Mouse (Mus musculus): ENCODE measurements around the gene Col25a1. TPM values are rescaled to one million over a fixed set of nuclear protein-coding genes. Genes with fewer than 3 reads are reported as not detected.

Gene Col25a1
- polyA plus RNA-seq, 1 experiment from 2014 or later = 3.0 TPM

GRCm38 (mm10) chr3:130216141-130216540 lies 84.8 kb downstream of the Col25a1 start:
- Histone ChIP-seq H3K9me3 (replicated peaks; ENCODE audit: control insufficient read depth, low read length) (no peaks in the 10 kb centered on the region), H3K4me1 (ENCODE audit: control insufficient read depth, insufficient read depth, low read length) (no peaks in the 10 kb centered on the region), H3K27me3 (ENCODE audit: control insufficient read depth, insufficient read depth, low read length) (no peaks in the 10 kb centered on the region), H3K36me3 (ENCODE audit: control insufficient read depth, insufficient read depth, low read length) (no peaks in the 10 kb centered on the region), H3K27ac (ENCODE audit: low read depth, low read length) (no peak overlapping the region), H3K4me3 (ENCODE audit: low read depth, low read length) (no peak overlapping the region), H3K9ac (ENCODE audit: low read depth, low read length) (no peak overlapping the region), H3K4me2 (no peak overlapping the region)
- no peak for ATAC-seq (replicated peaks; ENCODE audit: insufficient number of reproducible peaks, low FRiP score, low TSS enrichment)

- no peak overlapping the region for H3K4me3 ChIP-seq (ENCODE audit: low read depth, low read length)
- WGBS (ENCODE audit: insufficient replicate concordance) = 86% methylated on average over 3 of the region's 3 CpGs
- ATAC-seq (replicated peaks; ENCODE audit: insufficient number of reproducible peaks, low FRiP score, low TSS enrichment) = no peak
Observed at GRCm38 (mm10) chr3:130216646-130217045, 85.3 kb downstream of the Col25a1 start.

GRCm38 (mm10) chr3:130217705-130218104 lies 86.4 kb downstream of the Col25a1 start:
- H3K36me3 ChIP-seq (ENCODE audit: control insufficient read depth, insufficient read depth, low read length) = no peaks in the 10 kb centered on the region
- no peaks in the 10 kb centered on the region for H3K9me3 ChIP-seq (replicated peaks; ENCODE audit: control insufficient read depth, low read length)
- H3K9ac ChIP-seq (ENCODE audit: low read depth, low read length) = no peak overlapping the region
- no peak overlapping the region for H3K27ac ChIP-seq (ENCODE audit: low read depth, low read length)
- ATAC-seq (replicated peaks; ENCODE audit: insufficient number of reproducible peaks, low FRiP score, low TSS enrichment) = no peak
- H3K4me3 ChIP-seq (ENCODE audit: low read depth, low read length) = no peak overlapping the region
- H3K4me2 ChIP-seq = no peak overlapping the region
- H3K4me1 ChIP-seq (ENCODE audit: control insufficient read depth, insufficient read depth, low read length) = no peaks in the 10 kb centered on the region
- no peaks in the 10 kb centered on the region for H3K27me3 ChIP-seq (ENCODE audit: control insufficient read depth, insufficient read depth, low read length)
- WGBS (ENCODE audit: insufficient replicate concordance) = 66% methylated on average over 2 of the region's 2 CpGs

More at GRCm38 (mm10) chr3:130216646-130217045, 85.3 kb downstream of the Col25a1 start:
- no peaks in the 10 kb centered on the region for H3K27me3 ChIP-seq (ENCODE audit: control insufficient read depth, insufficient read depth, low read length)
- no peaks in the 10 kb centered on the region for H3K36me3 ChIP-seq (ENCODE audit: control insufficient read depth, insufficient read depth, low read length)
- H3K9me3 ChIP-seq (replicated peaks; ENCODE audit: control insufficient read depth, low read length) = no peaks in the 10 kb centered on the region
- H3K4me1 ChIP-seq (ENCODE audit: control insufficient read depth, insufficient read depth, low read length) = no peaks in the 10 kb centered on the region
- no peak overlapping the region for H3K9ac ChIP-seq (ENCODE audit: low read depth, low read length)
- H3K4me2 ChIP-seq = no peak overlapping the region
- H3K27ac ChIP-seq (ENCODE audit: low read depth, low read length) = no peak overlapping the region

- Histone ChIP-seq H3K4me3 (ENCODE audit: low read depth, low read length) (no peak overlapping the region), H3K4me1 (ENCODE audit: control insufficient read depth, insufficient read depth, low read length) (no peaks in the 10 kb centered on the region), H3K36me3 (ENCODE audit: control insufficient read depth, insufficient read depth, low read length) (no peaks in the 10 kb centered on the region), H3K27me3 (ENCODE audit: control insufficient read depth, insufficient read depth, low read length) (no peaks in the 10 kb centered on the region), H3K9ac (ENCODE audit: low read depth, low read length) (no peak overlapping the region), H3K9me3 (replicated peaks; ENCODE audit: control insufficient read depth, low read length) (no peaks in the 10 kb centered on the region), H3K27ac (ENCODE audit: low read depth, low read length) (no peak overlapping the region), H3K4me2 (no peak overlapping the region)
- WGBS (ENCODE audit: insufficient replicate concordance) = 58% methylated on average over 5 of the region's 5 CpGs
- ATAC-seq (replicated peaks; ENCODE audit: insufficient number of reproducible peaks, low FRiP score, low TSS enrichment) = no peak
Observed at GRCm38 (mm10) chr3:130218232-130218728, 87.0 kb downstream of the Col25a1 start.

GRCm38 (mm10) chr3:130220811-130221210 lies 89.5 kb downstream of the Col25a1 start:
- no peaks in the 10 kb centered on the region for H3K27me3 ChIP-seq (ENCODE audit: control insufficient read depth, insufficient read depth, low read length)
- H3K9me3 ChIP-seq (replicated peaks; ENCODE audit: control insufficient read depth, low read length) = no peaks in the 10 kb centered on the region
- no peaks in the 10 kb centered on the region for H3K36me3 ChIP-seq (ENCODE audit: control insufficient read depth, insufficient read depth, low read length)
- ATAC-seq (replicated peaks; ENCODE audit: insufficient number of reproducible peaks, low FRiP score, low TSS enrichment) = no peak
- WGBS (ENCODE audit: insufficient replicate concordance) = 92% methylated on average over 3 of the region's 3 CpGs
- H3K9ac ChIP-seq (ENCODE audit: low read depth, low read length) = no peak overlapping the region
- H3K4me2 ChIP-seq = no peak overlapping the region
- no peaks in the 10 kb centered on the region for H3K4me1 ChIP-seq (ENCODE audit: control insufficient read depth, insufficient read depth, low read length)
- no peak overlapping the region for H3K4me3 ChIP-seq (ENCODE audit: low read depth, low read length)
- H3K27ac ChIP-seq (ENCODE audit: low read depth, low read length) = no peak overlapping the region

- H3K27me3 ChIP-seq (ENCODE audit: control insufficient read depth, insufficient read depth, low read length) = no peaks in the 10 kb centered on the region
- no peak overlapping the region for H3K4me2 ChIP-seq
- no peak overlapping the region for H3K9ac ChIP-seq (ENCODE audit: low read depth, low read length)
- no peaks in the 10 kb centered on the region for H3K4me1 ChIP-seq (ENCODE audit: control insufficient read depth, insufficient read depth, low read length)
- ATAC-seq (replicated peaks; ENCODE audit: insufficient number of reproducible peaks, low FRiP score, low TSS enrichment) = no peak
- H3K4me3 ChIP-seq (ENCODE audit: low read depth, low read length) = no peak overlapping the region
- H3K36me3 ChIP-seq (ENCODE audit: control insufficient read depth, insufficient read depth, low read length) = no peaks in the 10 kb centered on the region
- 73% methylated on average over 9 of the region's 9 CpGs for WGBS (ENCODE audit: insufficient replicate concordance)
- no peaks in the 10 kb centered on the region for H3K9me3 ChIP-seq (replicated peaks; ENCODE audit: control insufficient read depth, low read length)
- H3K27ac ChIP-seq (ENCODE audit: low read depth, low read length) = no peak overlapping the region
Observed at GRCm38 (mm10) chr3:130228186-130228585, 96.9 kb downstream of the Col25a1 start.

- Histone ChIP-seq H3K9me3 (replicated peaks; ENCODE audit: control insufficient read depth, low read length) (no peaks in the 10 kb centered on the region), H3K9ac (ENCODE audit: low read depth, low read length) (no peak overlapping the region), H3K27me3 (ENCODE audit: control insufficient read depth, insufficient read depth, low read length) (no peaks in the 10 kb centered on the region), H3K4me3 (ENCODE audit: low read depth, low read length) (no peak overlapping the region), H3K27ac (ENCODE audit: low read depth, low read length) (no peak overlapping the region), H3K4me1 (ENCODE audit: control insufficient read depth, insufficient read depth, low read length) (no peaks in the 10 kb centered on the region), H3K36me3 (ENCODE audit: control insufficient read depth, insufficient read depth, low read length) (no peaks in the 10 kb centered on the region), H3K4me2 (no peak overlapping the region)
- no peak for ATAC-seq (replicated peaks; ENCODE audit: insufficient number of reproducible peaks, low FRiP score, low TSS enrichment)
- WGBS (ENCODE audit: insufficient replicate concordance) = 86% methylated on average over 7 of the region's 7 CpGs
Observed at GRCm38 (mm10) chr3:130232944-130233343, 101.6 kb downstream of the Col25a1 start.

- no peak for ATAC-seq (replicated peaks; ENCODE audit: insufficient number of reproducible peaks, low FRiP score, low TSS enrichment)
- Histone ChIP-seq H3K9ac (ENCODE audit: low read depth, low read length) (no peak overlapping the region), H3K4me3 (ENCODE audit: low read depth, low read length) (no peak overlapping the region), H3K27me3 (ENCODE audit: control insufficient read depth, insufficient read depth, low read length) (no peaks in the 10 kb centered on the region), H3K27ac (ENCODE audit: low read depth, low read length) (no peak overlapping the region), H3K4me2 (no peak overlapping the region), H3K4me1 (ENCODE audit: control insufficient read depth, insufficient read depth, low read length) (no peaks in the 10 kb centered on the region), H3K9me3 (replicated peaks; ENCODE audit: control insufficient read depth, low read length) (no peaks in the 10 kb centered on the region), H3K36me3 (ENCODE audit: control insufficient read depth, insufficient read depth, low read length) (no peaks in the 10 kb centered on the region)
- 81% methylated on average over 1 of the region's 1 CpGs for WGBS (ENCODE audit: insufficient replicate concordance)
Observed at GRCm38 (mm10) chr3:130235233-130235632, 103.9 kb downstream of the Col25a1 start.

GRCm38 (mm10) chr3:130236129-130236528 lies 104.8 kb downstream of the Col25a1 start:
- no peak for ATAC-seq (replicated peaks; ENCODE audit: insufficient number of reproducible peaks, low FRiP score, low TSS enrichment)
- Histone ChIP-seq H3K36me3 (ENCODE audit: control insufficient read depth, insufficient read depth, low read length) (no peaks in the 10 kb centered on the region), H3K9me3 (replicated peaks; ENCODE audit: control insufficient read depth, low read length) (no peaks in the 10 kb centered on the region), H3K9ac (ENCODE audit: low read depth, low read length) (no peak overlapping the region), H3K4me2 (no peak overlapping the region), H3K27me3 (ENCODE audit: control insufficient read depth, insufficient read depth, low read length) (no peaks in the 10 kb centered on the region), H3K4me3 (ENCODE audit: low read depth, low read length) (no peak overlapping the region), H3K27ac (ENCODE audit: low read depth, low read length) (no peak overlapping the region), H3K4me1 (ENCODE audit: control insufficient read depth, insufficient read depth, low read length) (no peaks in the 10 kb centered on the region)
- 68% methylated on average over 7 of the region's 7 CpGs for WGBS (ENCODE audit: insufficient replicate concordance)
